Mouse (Mus musculus): ENCODE data around the gene Xpa. TPM values are rescaled to one million over a fixed set of nuclear protein-coding genes. Genes with fewer than 3 reads are reported as not detected.

Gene Xpa
- polyA plus RNA-seq, 1 experiment from 2014 or later, result 15.4 TPM

GRCm38 (mm10) chr4:46117536-46117935 lies 78.6 kb downstream of the Xpa start:
- no peaks in the 10 kb centered on the region for H3K9me3 ChIP-seq (replicated peaks)
- H3K27ac ChIP-seq (ENCODE audit: poor library complexity, severe bottlenecking), result no peak overlapping the region
- WGBS, result 83% methylated on average over 4 of the region's 4 CpGs
- H3K4me2 ChIP-seq, result no peak overlapping the region
- peaks cover 7% of the 10 kb centered on the region; the same call in 1 of the 2 replicates for H3K4me1 ChIP-seq (replicated peaks)
- ATAC-seq (ENCODE audit: insufficient number of reproducible peaks, low FRiP score), result no peak
- no peak overlapping the region for H3K4me3 ChIP-seq
- no peak overlapping the region for H3K9ac ChIP-seq
- H3K36me3 ChIP-seq, result peaks cover 94% of the 10 kb centered on the region
- no peaks in the 10 kb centered on the region for H3K27me3 ChIP-seq (replicated peaks)

- Histone ChIP-seq H3K27ac (ENCODE audit: poor library complexity, severe bottlenecking) (peak overlapping the region; percentile 42), H3K9ac (no peak overlapping the region; the same call in 1 of the 2 replicates), H3K27me3 (replicated peaks) (no peaks in the 10 kb centered on the region), H3K36me3 (peaks cover 96% of the 10 kb centered on the region), H3K4me1 (replicated peaks) (peaks cover 7% of the 10 kb centered on the region; the same call in 1 of the 2 replicates), H3K9me3 (replicated peaks) (no peaks in the 10 kb centered on the region), H3K4me2 (no peak overlapping the region), H3K4me3 (no peak overlapping the region)
- 69% methylated on average over 10 of the region's 10 CpGs for WGBS
- ATAC-seq (ENCODE audit: insufficient number of reproducible peaks, low FRiP score), result no peak
These were observed 79.5 kb downstream of the Xpa start for GRCm38 (mm10) chr4:46116544-46117175.

GRCm38 (mm10) chr4:46115308-46115707 lies 80.8 kb downstream of the Xpa start:
- Histone ChIP-seq H3K9me3 (replicated peaks) (no peaks in the 10 kb centered on the region), H3K27ac (ENCODE audit: poor library complexity, severe bottlenecking) (no peak overlapping the region), H3K4me1 (replicated peaks) (peaks cover 9% of the 10 kb centered on the region; the same call in 1 of the 2 replicates), H3K9ac (no peak overlapping the region), H3K4me3 (no peak overlapping the region), H3K4me2 (no peak overlapping the region), H3K27me3 (replicated peaks) (no peaks in the 10 kb centered on the region), H3K36me3 (peaks cover 97% of the 10 kb centered on the region)
- 67% methylated on average over 1 of the region's 1 CpGs for WGBS
- no peak for ATAC-seq (ENCODE audit: insufficient number of reproducible peaks, low FRiP score)

GRCm38 (mm10) chr4:46111361-46111760 lies 84.8 kb downstream of the Xpa start:
- Histone ChIP-seq H3K4me3 (no peak overlapping the region), H3K4me2 (no peak overlapping the region), H3K9me3 (replicated peaks) (no peaks in the 10 kb centered on the region), H3K27me3 (replicated peaks) (no peaks in the 10 kb centered on the region), H3K36me3 (peaks cover 96% of the 10 kb centered on the region), H3K4me1 (replicated peaks) (peaks cover 11% of the 10 kb centered on the region; the same call in 1 of the 2 replicates), H3K27ac (ENCODE audit: poor library complexity, severe bottlenecking) (no peak overlapping the region), H3K9ac (no peak overlapping the region)
- WGBS, result 71% methylated on average over 3 of the region's 3 CpGs
- no peak for ATAC-seq (ENCODE audit: insufficient number of reproducible peaks, low FRiP score)

- no peak overlapping the region for H3K4me3 ChIP-seq
- H3K4me2 ChIP-seq, result no peak overlapping the region
- H3K36me3 ChIP-seq, result peaks cover 93% of the 10 kb centered on the region
- ATAC-seq (ENCODE audit: insufficient number of reproducible peaks, low FRiP score), result no peak
- peaks cover 10% of the 10 kb centered on the region; the same call in 1 of the 2 replicates for H3K4me1 ChIP-seq (replicated peaks)
- H3K27ac ChIP-seq (ENCODE audit: poor library complexity, severe bottlenecking), result no peak overlapping the region; the same call in 1 of the 2 replicates
- no peaks in the 10 kb centered on the region for H3K27me3 ChIP-seq (replicated peaks)
- WGBS, result 77% methylated on average over 8 of the region's 8 CpGs
- H3K9me3 ChIP-seq (replicated peaks), result no peaks in the 10 kb centered on the region
- H3K9ac ChIP-seq, result no peak overlapping the region
These were observed 86.0 kb downstream of the Xpa start for GRCm38 (mm10) chr4:46110084-46110483.

Other genes starting within 250 kb of the Xpa start
- 20.9 and 22.3 TPM in 2 replicates for gene Tdrd7, start 231.0 kb downstream of the Xpa start, polyA plus RNA-seq (2016; fragmentation: Nextera tagmentation; extraction: Ambion mirVana)
- 195 and 203 TPM in 2 replicates for gene Tmod1, start 157.4 kb downstream of the Xpa start, polyA plus RNA-seq (2016; fragmentation: Nextera tagmentation; extraction: Ambion mirVana)
- 54.4 and 55.5 TPM in 2 replicates for gene Ncbp1, start 57.7 kb downstream of the Xpa start, polyA plus RNA-seq (2016; fragmentation: Nextera tagmentation; extraction: Ambion mirVana)
- gene Tstd2, start 57.6 kb downstream of the Xpa start, polyA plus RNA-seq (2016; fragmentation: Nextera tagmentation; extraction: Ambion mirVana), result 34.2 and 34.9 TPM in 2 replicates
- gene Foxe1, start 147.3 kb upstream of the Xpa start, polyA plus RNA-seq (2016; fragmentation: Nextera tagmentation; extraction: Ambion mirVana), result not detected in 2 replicates
- 8.3 and 8.7 TPM in 2 replicates for gene Trmo, start 193.1 kb upstream of the Xpa start, polyA plus RNA-seq (2016; fragmentation: Nextera tagmentation; extraction: Ambion mirVana)
- 9.7 and 12.4 TPM in 2 replicates for gene Hemgn, start 217.2 kb upstream of the Xpa start, polyA plus RNA-seq (2016; fragmentation: Nextera tagmentation; extraction: Ambion mirVana)

All from heart, embryonic 12.5 days (tissue).